Mouse (Mus musculus) spleen, adult 2 months (tissue): ENCODE data around the gene Slc44a4. TPM values are rescaled to one million over a fixed set of nuclear protein-coding genes. Genes with fewer than 3 reads are reported as not detected.

Experiments
- DNase-seq, 2 experiments: peaks; one replicate each; pipeline versions ENCODE4 v3.0.0 to v3.0.0-alpha.2; 2012 to 2021; ENCODE audit warnings: low spot score in 2 of 2, low read depth in 1 of 2
- H3K27ac ChIP-seq: fragments of 200-500 bp; 2 replicates; pipeline ENCODE4 v1.5.1; 2012; ENCODE audit warnings: low read length, inconsistent platforms; ENCODE audit not compliant: insufficient read depth
- H3K27me3 ChIP-seq: fragments of 200-500 bp; 2 replicates; pipeline ENCODE4 v1.6.1; 2012; ENCODE audit warnings: mild to moderate bottlenecking, moderate library complexity, low read length, inconsistent platforms; ENCODE audit not compliant: control insufficient read depth, insufficient read depth
- H3K36me3 ChIP-seq: fragments of 200-500 bp; 2 replicates; pipeline ENCODE4 v1.6.1; 2012; ENCODE audit warnings: mild to moderate bottlenecking, low read length, inconsistent platforms; ENCODE audit not compliant: control insufficient read depth, insufficient read depth
- H3K4me1 ChIP-seq: fragments of 200-500 bp; 2 replicates; pipeline ENCODE4 v1.6.1; 2011; ENCODE audit warnings: inconsistent platforms; ENCODE audit not compliant: control insufficient read depth, insufficient read depth, insufficient read length
- H3K4me3 ChIP-seq: fragments of 200-500 bp; 2 replicates; pipeline ENCODE4 v1.5.1; 2011; ENCODE audit warnings: mild to moderate bottlenecking, inconsistent platforms; ENCODE audit not compliant: insufficient read depth, insufficient read length; ENCODE audit errors: extremely low read depth
- CTCF ChIP-seq: fragments of 200-500 bp; IDR thresholded peaks from 2 replicates; pipeline ENCODE4 v1.5.1; 2011; ENCODE audit warnings: mild to moderate bottlenecking, inconsistent platforms; ENCODE audit not compliant: insufficient read depth, insufficient read length, insufficient replicate concordance; ENCODE audit errors: extremely low read depth
- POLR2A ChIP-seq: fragments of 200-500 bp; IDR thresholded peaks from 2 replicates; pipeline ENCODE4 v1.6.1; 2011; ENCODE audit warnings: low read depth, low read length, inconsistent platforms
- WGBS: fragments of 180-500 bp; shearing (Covaris S2); methylation state at CpG from one replicate; pipeline ENCODE4 v1.1.7; 2018; 5-methylcytosine and 5-hydroxymethylcytosine counted together
- polyA plus RNA-seq: library from polyadenylated mRNA; depleted of rRNA; stranded (reverse); fragments of >200 nt; gene quantifications from 2 replicates; pipeline ENCODE4 v1.2.3, GENCODE M21; 2012

Slc44a4 gene
- polyA plus RNA-seq, 1 experiment: 0.08 TPM

DNA sequence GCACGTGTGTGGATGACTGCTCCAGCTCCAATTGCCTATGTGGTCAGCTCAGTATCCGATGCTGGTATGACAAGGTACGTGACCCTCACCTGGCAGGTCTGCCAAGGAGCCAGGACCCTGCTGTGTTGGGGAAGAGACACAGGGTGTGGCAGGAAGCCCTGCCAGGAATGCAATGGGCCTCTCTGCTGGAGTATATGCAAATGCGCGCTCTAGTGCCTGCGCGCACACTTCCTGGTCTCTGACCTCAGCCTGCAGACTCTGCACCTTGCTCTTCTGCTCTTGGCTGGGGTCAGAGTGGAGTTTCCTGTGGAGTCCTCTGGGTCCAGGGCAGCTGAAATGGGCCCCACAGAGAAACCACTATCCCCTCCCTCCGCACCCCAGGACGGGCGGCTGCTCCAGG is 3.3 kb upstream of the Slc44a4 start:
- WGBS: 73% methylated on average over 10 of the region's 10 CpGs
- Histone ChIP-seq H3K27me3 (no peaks in the 10 kb centered on the region), H3K27ac (0 out of 2 replicates have a peak overlapping the region, but pooled peaks have one; percentile 6), H3K4me1 (peaks cover 3% of the 10 kb centered on the region; the same call in 1 of the 2 replicates), H3K4me3 (no peak overlapping the region), H3K36me3 (peaks cover 51% of the 10 kb centered on the region)
- no peak for TF ChIP-seq POLR2A
- no peak for TF ChIP-seq CTCF
- DNase-seq: no peak

DNA sequence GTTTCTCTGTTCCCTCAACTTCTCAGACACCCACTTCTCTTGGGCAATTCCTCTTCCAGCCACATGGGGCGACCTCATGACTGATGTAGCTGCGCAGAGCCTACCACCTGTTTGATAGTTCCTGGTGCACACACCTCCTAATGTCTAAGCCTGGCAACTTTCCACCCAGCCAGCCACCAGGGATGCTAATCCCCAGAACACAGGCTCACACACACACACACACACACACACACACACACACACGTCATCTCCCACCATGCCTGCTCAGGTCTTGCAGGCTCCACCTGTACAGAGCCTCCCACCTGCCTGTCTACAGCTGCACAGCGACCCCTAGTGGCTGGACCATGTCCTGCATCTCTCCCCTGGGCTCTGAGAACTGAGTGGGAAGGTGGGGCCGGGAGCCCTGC is 2.3 kb upstream of the Slc44a4 start:
- Histone ChIP-seq H3K27me3 (no peaks in the 10 kb centered on the region), H3K36me3 (peaks cover 42% of the 10 kb centered on the region), H3K4me3 (no peak overlapping the region), H3K4me1 (peaks cover 3% of the 10 kb centered on the region; the same call in 1 of the 2 replicates), H3K27ac (no peak overlapping the region)
- 48% methylated on average over 5 of the region's 5 CpGs for WGBS
- peak; percentile 74 to 81 for DNase-seq
- no peak for TF ChIP-seq POLR2A
- peak; percentile 98 for TF ChIP-seq CTCF

DNA sequence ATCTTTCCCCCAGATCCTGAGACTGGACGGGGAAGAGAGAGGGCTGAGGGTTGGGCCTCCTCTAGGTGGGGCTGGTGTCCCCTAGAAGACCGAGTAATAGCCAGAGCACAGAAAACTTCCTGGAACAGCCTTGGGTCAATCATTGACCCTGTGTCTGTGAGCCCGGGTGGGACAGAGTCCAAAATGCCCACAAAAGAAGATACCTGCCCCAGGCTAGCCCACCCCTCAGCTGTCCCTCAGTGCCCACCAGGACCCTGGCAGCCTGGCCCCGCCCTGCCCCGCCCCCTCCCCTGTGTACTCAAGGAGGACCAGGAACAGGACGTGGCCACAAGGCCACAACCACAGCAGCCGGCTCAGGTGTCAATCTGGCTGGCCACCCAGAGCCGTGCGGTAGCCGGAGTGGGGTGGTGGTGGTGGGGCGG is 1.2 kb downstream of the Slc44a4 start:
- Histone ChIP-seq H3K4me3 (no peak overlapping the region), H3K27ac (no peak overlapping the region), H3K27me3 (no peaks in the 10 kb centered on the region), H3K36me3 (peaks cover 15% of the 10 kb centered on the region), H3K4me1 (peaks cover 3% of the 10 kb centered on the region; the same call in 1 of the 2 replicates)
- WGBS: 21% methylated on average over 11 of the region's 11 CpGs
- TF ChIP-seq CTCF (0 out of 2 replicates have a peak, but pooled peaks have one; percentile 4), POLR2A (no peak)
- DNase-seq: no peak

DNA sequence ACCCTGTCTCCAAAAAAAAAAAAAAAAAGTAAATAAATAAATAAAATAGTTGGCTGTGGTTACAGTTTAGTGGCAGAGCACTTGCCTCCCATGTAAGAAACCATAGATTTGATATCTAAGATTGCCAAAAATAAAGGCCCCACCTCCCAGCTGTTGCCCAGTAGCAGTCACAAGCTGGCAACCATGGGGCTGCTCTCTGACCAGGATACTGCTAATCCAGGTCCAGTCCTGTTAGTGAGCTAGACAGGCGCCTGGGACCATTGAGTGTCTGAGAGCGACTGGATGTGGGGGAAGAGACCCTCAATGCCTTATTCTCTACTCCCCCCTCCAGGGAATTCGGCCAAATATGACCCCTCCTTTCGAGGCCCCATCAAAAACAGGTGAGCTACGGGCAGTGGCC is 2.0 kb downstream of the Slc44a4 start:
- Histone ChIP-seq H3K27ac (no peak overlapping the region), H3K4me3 (no peak overlapping the region), H3K4me1 (peaks cover 3% of the 10 kb centered on the region; the same call in 1 of the 2 replicates), H3K27me3 (no peaks in the 10 kb centered on the region), H3K36me3 (peaks cover 6% of the 10 kb centered on the region)
- 83% methylated on average over 5 of the region's 5 CpGs for WGBS
- TF ChIP-seq POLR2A (no peak), CTCF (no peak)
- DNase-seq: no peak

DNA sequence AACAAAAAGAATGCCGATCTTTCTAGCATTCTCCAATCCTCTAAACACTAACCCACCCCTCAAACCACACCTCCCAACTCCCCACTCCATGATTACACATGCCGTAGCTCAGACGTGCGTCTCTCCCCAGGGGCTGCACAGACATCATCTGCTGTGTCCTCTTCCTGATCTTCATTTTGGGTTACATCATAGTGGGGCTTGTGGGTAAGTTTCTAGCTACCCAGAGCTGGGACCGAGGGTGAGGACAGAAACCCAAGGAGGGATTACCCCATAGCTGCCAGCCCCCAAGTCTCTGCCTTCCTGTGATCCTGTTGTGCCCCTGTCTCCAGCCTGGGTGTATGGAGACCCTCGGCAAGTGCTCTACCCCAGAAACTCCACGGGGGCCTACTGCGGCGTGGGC is 2.9 kb downstream of the Slc44a4 start:
- Histone ChIP-seq H3K36me3 (peaks cover 5% of the 10 kb centered on the region), H3K27ac (no peak overlapping the region), H3K27me3 (no peaks in the 10 kb centered on the region), H3K4me1 (peaks cover 3% of the 10 kb centered on the region; the same call in 1 of the 2 replicates), H3K4me3 (no peak overlapping the region)
- no peak for TF ChIP-seq POLR2A
- TF ChIP-seq CTCF: no peak
- WGBS: 79% methylated on average over 9 of the region's 9 CpGs
- no peak for DNase-seq

DNA sequence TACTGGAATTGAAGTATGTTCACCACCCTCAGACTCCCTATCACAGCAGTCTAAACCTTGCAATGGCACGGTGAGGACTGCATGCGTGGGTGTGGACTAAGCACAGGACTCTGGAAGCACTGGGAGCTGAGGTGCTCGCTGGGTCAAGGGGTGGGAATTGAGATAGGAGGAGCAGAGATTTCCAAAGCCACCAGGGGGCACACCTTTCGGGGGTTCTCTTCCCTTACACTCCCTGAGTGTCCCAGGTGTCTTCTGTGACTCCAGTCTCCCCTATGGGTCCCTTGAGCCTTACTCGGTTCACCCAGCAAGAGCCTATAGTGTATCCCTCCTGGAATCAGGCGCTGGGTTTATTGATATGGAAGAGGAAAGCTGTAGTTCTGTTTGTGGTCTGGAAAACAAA is 8.7 kb downstream of the Slc44a4 start:
- 68% methylated on average over 6 of the region's 6 CpGs for WGBS
- DNase-seq: no peak
- no peak for TF ChIP-seq POLR2A
- TF ChIP-seq CTCF: no peak
- H3K27ac ChIP-seq: no peak overlapping the region
- no peaks in the 10 kb centered on the region for H3K36me3 ChIP-seq
- no peak overlapping the region for H3K4me3 ChIP-seq
- no peaks in the 10 kb centered on the region for H3K4me1 ChIP-seq
- H3K27me3 ChIP-seq: no peaks in the 10 kb centered on the region

DNA sequence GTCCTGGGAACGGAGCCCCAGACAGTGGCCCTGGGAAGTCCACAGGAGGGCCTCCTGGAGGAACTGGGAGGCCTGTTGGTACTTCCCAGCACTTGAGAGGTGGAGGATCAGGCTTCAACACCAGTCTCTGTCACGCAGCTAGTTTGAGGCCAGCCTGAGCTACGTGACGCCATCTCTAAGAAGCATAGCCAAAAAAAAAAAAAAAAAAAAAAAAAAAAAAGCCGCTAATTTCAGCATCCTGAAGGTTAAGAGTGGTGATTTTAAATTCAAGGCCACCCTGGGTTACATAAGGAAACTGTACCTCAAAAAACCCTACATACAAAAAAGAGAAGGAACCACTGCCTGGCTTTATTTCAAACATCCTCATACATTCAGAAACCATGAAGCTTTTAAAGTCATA is 10.0 kb downstream of the Slc44a4 start:
- H3K4me3 ChIP-seq: no peak overlapping the region
- H3K4me1 ChIP-seq: no peaks in the 10 kb centered on the region
- TF ChIP-seq POLR2A: no peak
- TF ChIP-seq CTCF: no peak
- DNase-seq: no peak
- H3K27ac ChIP-seq: no peak overlapping the region
- no peaks in the 10 kb centered on the region for H3K27me3 ChIP-seq
- WGBS: 47% methylated on average over 5 of the region's 5 CpGs
- H3K36me3 ChIP-seq: no peaks in the 10 kb centered on the region
